Mouse (Mus musculus) heart, embryonic 10.5 days (tissue): ENCODE measurements at regions not wholly inside any gene's neighbourhood (a gene's known extent, or its start where the extent isn't known, plus 50 kb on each side); places are given as distances from the start of the nearest gene placed in this dataset.

Experiments
- DNase-seq: peaks from one replicate; pipeline ENCODE4 v3.0.0-alpha.2; 2017; ENCODE audit warnings: low spot score
- H3K27ac ChIP-seq: fragments of 300-500 bp; sonication (generic); 2 replicates; pipeline ENCODE4 v1.5.1; 2016; ENCODE audit warnings: mild to moderate bottlenecking
- H3K27me3 ChIP-seq: fragments of 300-500 bp; sonication (generic); 2 replicates; pipeline ENCODE4 v1.6.1; 2016; ENCODE audit warnings: mild to moderate bottlenecking; ENCODE audit not compliant: poor library complexity, insufficient read depth, severe bottlenecking
- H3K36me3 ChIP-seq: fragments of 300-500 bp; sonication (generic); 2 replicates; pipeline ENCODE4 v1.6.1; 2016; ENCODE audit warnings: mild to moderate bottlenecking, moderate library complexity
- H3K4me1 ChIP-seq: fragments of 300-500 bp; sonication (generic); 2 replicates; pipeline ENCODE4 v1.6.1; 2016; ENCODE audit warnings: mild to moderate bottlenecking
- H3K4me3 ChIP-seq: fragments of 300-500 bp; sonication (generic); 2 replicates; pipeline ENCODE4 v1.5.1; 2016; ENCODE audit warnings: mild to moderate bottlenecking, moderate library complexity
- H3K9me3 ChIP-seq: fragments of 300-500 bp; sonication (generic); 2 replicates; pipeline ENCODE4 v1.6.1; 2016; ENCODE audit warnings: mild to moderate bottlenecking, moderate library complexity
- WGBS: fragments of 180-500 bp; shearing (Covaris S2); methylation state at CpG from one replicate; pipeline ENCODE4 v1.1.7; 2016; 5-methylcytosine and 5-hydroxymethylcytosine counted together

DNA sequence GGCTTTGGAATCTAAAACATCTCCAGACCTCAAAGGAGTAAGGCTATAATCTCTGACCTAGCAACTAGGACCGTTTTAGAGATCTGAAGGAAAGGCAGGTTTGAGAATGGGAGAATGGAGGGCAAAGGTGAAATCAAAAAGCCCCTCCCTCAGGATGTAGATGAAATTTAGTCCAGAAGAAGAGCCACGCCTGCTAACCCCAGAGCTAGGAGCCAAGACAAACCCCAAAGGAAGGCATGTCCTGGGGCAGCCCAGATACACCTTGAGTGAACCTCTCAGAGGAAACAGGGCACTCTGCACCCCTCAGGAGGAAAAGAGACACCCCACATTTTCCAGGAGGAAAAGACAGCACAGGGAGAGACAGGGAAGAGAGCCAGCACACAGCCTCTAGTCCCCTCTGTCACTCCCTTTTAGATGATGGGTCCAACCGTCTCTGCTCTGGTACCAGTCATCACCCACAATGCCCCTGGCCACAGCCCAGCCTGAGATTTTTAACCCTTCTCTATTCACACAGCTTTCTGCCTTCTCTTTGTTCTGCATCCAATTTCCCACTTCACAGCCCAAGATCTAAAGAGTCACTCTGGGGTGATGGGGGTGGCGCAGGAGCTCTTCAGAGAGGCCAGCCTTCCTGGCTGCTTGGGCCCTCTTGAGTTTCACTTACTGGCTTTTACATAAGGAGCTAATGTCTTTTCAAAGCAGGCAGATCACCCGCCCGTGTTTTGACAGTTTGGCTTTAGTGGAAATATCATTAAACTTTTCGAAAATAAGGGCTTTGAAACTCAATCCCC, 105.0 kb upstream of the Irf2bp2 start:
- peaks cover 33% of the 10 kb centered on the region for H3K4me1 ChIP-seq
- no peaks in the 10 kb centered on the region for H3K27me3 ChIP-seq
- no peaks in the 10 kb centered on the region for H3K9me3 ChIP-seq
- no peaks in the 10 kb centered on the region for H3K36me3 ChIP-seq
- H3K27ac ChIP-seq, result peak overlapping the region; percentile 86
- no peak for DNase-seq
- 33% methylated on average over 7 of the region's 7 CpGs for WGBS
- peak overlapping the region; percentile 35; the same call in 1 of the 2 replicates for H3K4me3 ChIP-seq

DNA sequence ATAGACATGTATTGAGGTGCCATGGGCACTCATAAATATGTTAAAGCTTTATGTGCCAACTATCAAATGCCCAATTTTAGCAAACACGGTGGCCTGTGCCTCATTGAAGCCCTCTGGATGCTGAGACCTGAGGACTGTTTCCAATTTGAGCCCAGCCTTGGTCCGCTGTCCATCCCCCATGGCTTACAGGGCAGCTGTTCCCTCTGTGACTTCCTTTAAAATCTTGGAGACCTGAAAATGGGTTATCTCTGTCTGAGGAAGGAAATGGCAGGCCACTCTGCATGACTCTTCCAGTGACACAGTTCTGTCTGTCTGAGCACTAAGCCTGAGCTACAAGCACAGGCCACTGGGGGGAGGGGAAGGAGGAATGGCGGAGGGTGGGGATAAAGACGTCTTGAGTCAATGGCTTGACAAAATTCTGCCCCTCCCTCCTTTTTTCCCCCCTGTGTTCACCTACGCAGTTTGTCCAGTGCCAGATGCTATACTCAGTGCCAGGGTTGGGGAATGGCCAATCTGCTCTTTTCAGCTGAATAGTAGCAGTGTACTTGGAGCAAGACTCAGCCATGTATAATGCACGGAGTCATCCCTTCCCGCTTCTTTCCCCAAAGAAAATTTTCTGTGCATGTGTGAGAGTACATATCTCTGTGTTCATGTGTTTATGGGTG, 102.7 kb upstream of the Irf2bp2 start:
- Histone ChIP-seq H3K27me3 (no peaks in the 10 kb centered on the region), H3K4me1 (peaks cover 29% of the 10 kb centered on the region), H3K27ac (no peak overlapping the region), H3K4me3 (no peak overlapping the region), H3K9me3 (no peaks in the 10 kb centered on the region), H3K36me3 (no peaks in the 10 kb centered on the region)
- WGBS, result 72% methylated on average over 7 of the region's 7 CpGs
- DNase-seq, result no peak

DNA sequence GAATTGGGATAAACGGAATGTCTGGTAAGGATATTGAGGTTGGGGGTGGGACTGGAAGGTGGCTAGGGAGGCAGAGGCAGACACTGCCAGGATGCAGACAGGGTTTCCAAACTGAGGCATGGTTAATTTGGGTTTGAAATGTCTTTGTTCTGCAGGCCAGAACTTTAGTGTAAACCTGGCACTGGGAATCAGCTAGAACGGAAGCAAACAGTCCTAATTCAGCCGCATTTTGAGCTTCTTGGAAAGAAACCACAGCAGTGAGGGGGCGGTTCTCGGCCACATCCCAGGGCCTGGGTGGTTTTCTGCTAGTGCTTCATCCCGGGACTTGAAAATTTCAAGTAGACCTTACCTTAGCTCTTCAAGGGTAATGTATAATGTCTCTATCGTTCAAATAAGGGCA, 100.6 kb upstream of the Irf2bp2 start:
- no peaks in the 10 kb centered on the region for H3K36me3 ChIP-seq
- 83% methylated on average over 7 of the region's 7 CpGs for WGBS
- H3K27me3 ChIP-seq, result no peaks in the 10 kb centered on the region
- H3K9me3 ChIP-seq, result no peaks in the 10 kb centered on the region
- H3K27ac ChIP-seq, result no peak overlapping the region
- H3K4me1 ChIP-seq, result peaks cover 23% of the 10 kb centered on the region
- H3K4me3 ChIP-seq, result no peak overlapping the region
- no peak for DNase-seq

DNA sequence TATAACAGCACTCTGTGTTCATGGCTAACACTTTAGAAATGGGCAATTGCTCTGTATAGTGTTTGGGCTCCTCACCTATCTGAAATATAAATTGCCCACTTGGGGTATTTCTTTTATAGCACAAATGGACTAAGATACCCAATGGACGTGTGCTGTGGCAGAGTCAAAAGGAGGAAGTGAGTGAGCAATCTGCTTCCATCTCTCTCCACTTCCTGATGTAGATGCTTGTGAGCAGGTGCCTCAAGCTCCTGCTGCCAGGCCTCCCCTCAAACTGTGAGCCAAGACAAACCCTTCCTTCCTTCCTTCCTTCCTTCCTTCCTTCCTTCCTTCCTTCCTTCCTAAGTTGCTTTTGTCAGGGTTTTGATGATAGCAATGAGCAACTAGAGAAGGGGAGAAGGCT, 99.9 kb upstream of the Irf2bp2 start:
- Histone ChIP-seq H3K9me3 (no peaks in the 10 kb centered on the region), H3K36me3 (no peaks in the 10 kb centered on the region), H3K27me3 (no peaks in the 10 kb centered on the region), H3K4me1 (peaks cover 16% of the 10 kb centered on the region), H3K27ac (no peak overlapping the region), H3K4me3 (no peak overlapping the region)
- 59% methylated on average over 1 of the region's 1 CpGs for WGBS
- DNase-seq, result no peak

DNA sequence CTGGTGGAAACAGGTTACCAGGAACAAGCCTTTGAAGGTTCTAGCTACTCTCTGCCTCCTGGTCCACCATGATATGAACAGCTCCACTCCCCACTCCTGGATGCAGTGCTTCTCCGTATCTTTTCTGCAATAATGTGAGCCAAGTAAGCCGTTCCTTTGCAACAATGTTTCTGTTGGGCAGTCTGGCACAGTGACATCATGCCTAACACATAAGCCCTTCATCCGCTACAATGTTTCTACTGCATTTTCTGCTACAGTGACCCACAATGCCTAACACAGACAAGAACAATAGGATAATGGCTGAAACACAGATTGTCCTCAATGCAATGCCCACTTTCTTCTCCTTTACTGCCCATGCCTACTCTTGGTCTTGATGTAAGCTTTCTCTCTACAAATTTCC, 98.9 kb upstream of the Irf2bp2 start:
- Histone ChIP-seq H3K4me3 (no peak overlapping the region), H3K27me3 (no peaks in the 10 kb centered on the region), H3K4me1 (peaks cover 11% of the 10 kb centered on the region; the same call in 1 of the 2 replicates), H3K9me3 (no peaks in the 10 kb centered on the region), H3K27ac (no peak overlapping the region), H3K36me3 (no peaks in the 10 kb centered on the region)
- WGBS, result 91% methylated on average over 3 of the region's 3 CpGs
- DNase-seq, result no peak

DNA sequence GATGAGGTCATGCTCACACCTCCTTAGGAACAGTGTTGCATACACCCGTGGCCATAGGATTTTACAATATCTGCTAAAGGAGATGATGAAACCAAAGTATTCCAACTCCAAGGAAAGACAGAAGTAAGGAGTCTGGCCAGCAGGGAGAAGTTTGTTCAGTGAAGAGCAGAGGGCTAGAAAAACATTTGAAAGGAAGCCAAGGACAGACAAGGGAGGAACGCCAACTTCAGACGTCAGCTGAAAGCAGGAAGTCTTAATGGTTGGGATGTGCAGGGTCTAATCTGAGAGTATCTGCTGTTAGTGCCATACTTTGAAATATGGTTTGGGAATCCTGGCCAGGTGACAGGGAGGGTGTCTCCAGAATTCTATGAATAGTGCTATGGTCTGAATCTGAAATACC, 98.5 kb upstream of the Irf2bp2 start:
- Histone ChIP-seq H3K9me3 (no peaks in the 10 kb centered on the region), H3K4me1 (peaks cover 11% of the 10 kb centered on the region; the same call in 1 of the 2 replicates), H3K27me3 (no peaks in the 10 kb centered on the region), H3K4me3 (no peak overlapping the region), H3K27ac (no peak overlapping the region), H3K36me3 (no peaks in the 10 kb centered on the region)
- no peak for DNase-seq
- 59% methylated on average over 3 of the region's 3 CpGs for WGBS

DNA sequence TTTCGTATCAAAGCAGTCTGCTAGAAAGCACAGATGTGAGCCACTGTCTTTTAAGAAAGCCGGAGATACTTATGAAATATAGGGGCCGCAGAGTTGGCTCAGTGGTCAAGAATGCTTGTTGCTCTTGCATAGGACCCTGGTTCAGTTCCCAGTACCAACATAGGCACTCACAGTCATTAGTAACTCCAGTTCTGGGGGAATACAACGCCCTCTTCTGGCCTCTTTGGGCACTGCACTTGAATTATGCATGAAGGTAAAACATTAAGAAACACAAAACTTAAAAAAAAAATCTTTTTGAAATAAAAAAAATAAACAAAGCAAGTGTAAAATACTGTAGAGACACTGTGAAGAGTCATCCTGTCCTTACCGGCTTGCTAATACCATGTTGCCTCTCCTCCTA, 94.7 kb upstream of the Irf2bp2 start:
- no peak for DNase-seq
- Histone ChIP-seq H3K36me3 (no peaks in the 10 kb centered on the region), H3K9me3 (no peaks in the 10 kb centered on the region), H3K27me3 (no peaks in the 10 kb centered on the region), H3K4me1 (peaks cover 17% of the 10 kb centered on the region), H3K4me3 (no peak overlapping the region), H3K27ac (no peak overlapping the region)
- WGBS, result 76% methylated on average over 5 of the region's 5 CpGs

DNA sequence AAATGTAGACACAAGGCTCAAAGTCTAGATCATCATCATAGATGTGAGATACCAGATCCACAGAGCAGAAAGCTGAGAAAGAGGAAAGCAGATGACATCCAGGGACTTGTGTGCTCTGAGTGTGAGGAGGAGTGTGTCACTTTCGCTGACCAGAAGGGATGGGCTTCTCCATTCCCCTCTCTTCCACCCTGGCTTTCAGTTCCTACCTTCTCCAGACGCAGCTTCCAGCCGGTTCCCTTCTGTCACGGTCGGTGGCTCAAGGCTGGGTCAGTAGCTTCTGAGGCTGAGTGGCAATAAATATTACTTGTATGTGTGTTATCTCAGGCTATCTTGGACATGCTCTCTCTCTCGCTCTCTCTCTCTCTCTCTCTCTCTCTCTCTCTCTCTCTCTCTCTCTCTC, 94.2 kb upstream of the Irf2bp2 start:
- no peaks in the 10 kb centered on the region for H3K27me3 ChIP-seq
- H3K4me3 ChIP-seq, result no peak overlapping the region
- no peak overlapping the region for H3K27ac ChIP-seq
- H3K4me1 ChIP-seq, result peaks cover 17% of the 10 kb centered on the region
- H3K36me3 ChIP-seq, result no peaks in the 10 kb centered on the region
- H3K9me3 ChIP-seq, result no peaks in the 10 kb centered on the region
- no peak for DNase-seq
- WGBS, result 87% methylated on average over 6 of the region's 6 CpGs

DNA sequence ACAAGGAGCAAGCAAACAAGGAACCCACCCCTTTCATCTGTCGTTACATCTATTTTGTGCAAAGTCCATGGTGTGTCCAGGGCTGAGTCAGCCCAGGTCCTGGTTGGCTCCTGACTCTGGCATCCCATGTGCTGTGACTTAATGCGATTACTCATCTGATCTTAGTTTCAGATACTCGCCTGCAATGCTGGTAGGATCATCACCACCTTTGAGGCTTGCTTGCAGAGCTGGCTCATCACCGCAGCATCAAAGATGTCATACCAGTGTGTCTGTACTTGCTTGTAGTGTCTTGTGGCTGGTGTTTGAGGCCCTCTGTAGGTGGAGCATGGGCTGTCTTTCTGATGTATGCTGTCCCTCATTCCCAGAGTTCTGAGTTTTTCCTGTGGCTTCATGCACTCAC, 93.0 kb upstream of the Irf2bp2 start:
- H3K36me3 ChIP-seq, result no peaks in the 10 kb centered on the region
- peaks cover 17% of the 10 kb centered on the region for H3K4me1 ChIP-seq
- DNase-seq, result no peak
- H3K27ac ChIP-seq, result no peak overlapping the region
- H3K4me3 ChIP-seq, result no peak overlapping the region
- H3K9me3 ChIP-seq, result no peaks in the 10 kb centered on the region
- H3K27me3 ChIP-seq, result no peaks in the 10 kb centered on the region
- 87% methylated on average over 4 of the region's 4 CpGs for WGBS

DNA sequence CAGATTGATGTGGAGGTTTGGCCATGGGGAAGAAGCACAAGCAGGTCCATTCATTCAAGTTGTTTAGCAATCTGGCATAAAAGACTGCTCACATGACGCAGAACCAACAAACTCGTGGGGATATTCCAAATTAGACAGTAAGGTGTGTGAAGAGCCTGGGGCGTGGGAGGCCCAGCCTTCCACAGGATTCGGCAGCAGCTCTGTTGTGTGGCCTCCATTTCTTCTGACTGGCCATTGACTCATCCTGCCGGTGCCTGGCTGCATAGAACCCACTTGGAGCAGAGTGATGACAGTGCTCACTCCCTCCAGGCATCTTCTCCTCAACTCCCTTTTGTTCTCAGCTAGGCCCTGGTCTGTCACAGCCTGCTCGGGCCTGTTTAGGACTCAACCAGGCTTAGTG, 91.6 kb upstream of the Irf2bp2 start:
- no peak overlapping the region for H3K4me3 ChIP-seq
- WGBS, result 63% methylated on average over 6 of the region's 6 CpGs
- no peaks in the 10 kb centered on the region for H3K27me3 ChIP-seq
- peak overlapping the region; percentile 63 for H3K27ac ChIP-seq
- DNase-seq, result no peak
- peaks cover 17% of the 10 kb centered on the region for H3K4me1 ChIP-seq
- H3K36me3 ChIP-seq, result no peaks in the 10 kb centered on the region
- no peaks in the 10 kb centered on the region for H3K9me3 ChIP-seq

DNA sequence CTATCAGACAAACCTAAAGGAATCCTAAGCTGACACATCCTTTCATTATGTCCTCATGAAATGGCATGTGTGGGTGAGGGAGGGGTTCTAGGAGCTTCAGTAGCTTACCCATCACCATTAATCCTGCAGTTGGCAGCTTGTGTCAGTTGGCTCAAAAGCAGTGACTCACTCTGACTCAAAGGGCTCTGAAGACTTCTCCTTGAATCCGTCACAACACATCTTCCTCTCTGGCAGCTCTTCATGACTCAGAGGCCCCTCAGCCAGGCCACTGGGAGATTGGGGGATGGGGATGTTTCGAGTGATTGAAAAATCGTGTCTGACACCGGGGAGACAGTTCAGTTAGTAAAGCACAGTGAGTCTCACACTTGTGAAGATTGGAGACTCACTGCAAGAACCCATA, 90.2 kb upstream of the Irf2bp2 start:
- H3K9me3 ChIP-seq, result no peaks in the 10 kb centered on the region

DNA sequence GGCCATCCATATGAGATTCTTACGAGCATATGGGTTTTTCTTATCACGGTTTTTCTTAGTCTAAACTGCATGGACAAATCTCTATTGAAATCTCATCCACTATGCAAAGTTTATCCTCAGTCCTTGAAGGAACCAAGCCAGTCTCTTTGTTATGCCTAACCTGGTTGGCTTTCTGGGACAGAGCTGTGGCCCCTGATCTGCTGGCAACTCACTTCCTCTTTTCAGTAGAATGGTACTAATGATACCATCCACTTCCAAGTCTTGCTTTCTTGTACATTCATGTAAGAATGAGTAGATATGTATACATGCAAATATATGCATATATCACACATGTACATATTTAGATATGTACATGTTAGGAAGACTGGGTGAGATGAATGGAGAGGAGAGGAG, 89.8 kb upstream of the Irf2bp2 start:
- WGBS, result 81% methylated on average over 2 of the region's 2 CpGs

More for the DNA sequence above, 90.2 kb upstream of the Irf2bp2 start:
- no peak for DNase-seq
- Histone ChIP-seq H3K4me1 (peaks cover 17% of the 10 kb centered on the region), H3K27ac (no peak overlapping the region), H3K36me3 (no peaks in the 10 kb centered on the region), H3K4me3 (no peak overlapping the region), H3K27me3 (no peaks in the 10 kb centered on the region)
- 55% methylated on average over 4 of the region's 4 CpGs for WGBS

DNA sequence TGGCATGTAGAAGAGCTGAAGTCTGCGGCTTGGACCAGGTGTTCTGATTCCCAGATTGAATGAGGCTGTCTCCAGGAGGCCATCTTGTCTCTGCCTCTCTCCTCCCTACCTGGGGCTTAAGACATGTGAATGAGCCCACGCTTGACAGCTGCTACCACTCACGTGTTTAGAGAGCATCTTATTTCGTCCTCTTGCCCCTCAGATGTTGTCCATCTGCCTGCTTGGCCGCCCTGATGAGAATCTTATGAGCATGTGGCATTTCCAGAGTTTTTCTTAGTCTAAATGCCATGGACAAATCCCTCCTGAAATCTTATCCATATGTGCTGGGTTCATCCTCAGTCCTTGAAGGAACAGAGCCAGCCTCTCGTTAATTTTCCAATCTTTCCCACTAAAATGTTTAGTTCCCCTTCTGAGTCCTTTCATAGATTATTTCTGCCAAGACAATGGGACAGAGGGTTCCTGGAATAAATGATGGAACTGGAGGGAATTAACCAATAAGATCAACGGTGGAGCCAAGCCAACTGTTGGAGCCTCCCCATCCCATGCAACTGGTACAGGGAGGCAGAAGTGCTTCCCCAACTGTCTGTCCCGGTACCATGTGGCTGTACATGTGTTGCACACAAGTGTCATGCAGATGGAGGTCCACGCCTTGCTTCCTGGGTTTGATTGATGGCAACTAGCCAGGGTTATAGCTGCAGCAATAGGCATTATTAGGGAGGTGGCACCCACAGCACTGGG, 89.2 kb upstream of the Irf2bp2 start:
- no peaks in the 10 kb centered on the region for H3K27me3 ChIP-seq

More for the DNA sequence above, 89.8 kb upstream of the Irf2bp2 start:
- Histone ChIP-seq H3K36me3 (no peaks in the 10 kb centered on the region), H3K4me1 (peaks cover 17% of the 10 kb centered on the region), H3K9me3 (no peaks in the 10 kb centered on the region), H3K27ac (no peak overlapping the region), H3K4me3 (no peak overlapping the region), H3K27me3 (no peaks in the 10 kb centered on the region)
- no peak for DNase-seq

More for the DNA sequence above, 89.2 kb upstream of the Irf2bp2 start:
- H3K4me3 ChIP-seq, result no peak overlapping the region
- no peak for DNase-seq
- H3K4me1 ChIP-seq, result peaks cover 19% of the 10 kb centered on the region
- 0 out of 2 replicates have a peak overlapping the region, but pooled peaks have one; percentile 4 for H3K27ac ChIP-seq
- no peaks in the 10 kb centered on the region for H3K36me3 ChIP-seq
- no peaks in the 10 kb centered on the region for H3K9me3 ChIP-seq
- 81% methylated on average over 9 of the region's 9 CpGs for WGBS
